Mouse (Mus musculus) lung, adult 18-20 months (tissue): Measurements from ENCODE around the gene Amotl1.

Experiments used
- DNase-seq, 2 experiments: peaks; one replicate each; pipeline ENCODE4 v3.0.0; 2022; ENCODE audit warnings: mixed read lengths in 2 of 2

Gene Amotl1

DNA sequence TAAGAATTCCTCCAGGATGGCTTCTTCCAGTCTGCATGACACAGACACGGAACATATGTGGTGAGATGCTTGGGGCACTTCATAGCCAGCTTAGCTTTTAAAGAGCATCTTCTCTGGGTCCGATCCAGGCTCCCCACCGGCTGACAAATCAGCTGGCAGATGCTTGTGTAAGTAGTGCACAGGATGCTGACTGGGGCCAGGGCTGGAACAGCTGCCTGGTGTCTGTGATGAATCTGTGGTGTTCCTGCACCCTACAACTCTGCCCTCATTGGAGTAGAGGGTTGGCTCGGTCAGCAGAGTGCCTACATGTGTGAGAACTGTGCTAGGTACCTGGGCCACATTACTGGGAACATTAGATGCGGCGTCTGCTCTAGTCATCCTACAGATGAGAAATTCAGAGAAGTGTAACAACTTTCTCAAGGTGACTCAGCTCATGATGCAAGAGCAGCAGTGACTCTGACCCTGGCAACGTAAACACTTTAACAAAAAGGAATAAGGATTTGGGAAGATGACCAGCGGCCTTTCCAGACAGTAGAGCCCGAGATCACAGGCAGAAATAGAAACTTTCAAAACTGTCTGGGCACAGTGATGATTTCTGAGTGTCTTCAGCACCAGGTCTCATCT lies 109.9 kb downstream of the Amotl1 start:
- DNase-seq = no peak

DNA sequence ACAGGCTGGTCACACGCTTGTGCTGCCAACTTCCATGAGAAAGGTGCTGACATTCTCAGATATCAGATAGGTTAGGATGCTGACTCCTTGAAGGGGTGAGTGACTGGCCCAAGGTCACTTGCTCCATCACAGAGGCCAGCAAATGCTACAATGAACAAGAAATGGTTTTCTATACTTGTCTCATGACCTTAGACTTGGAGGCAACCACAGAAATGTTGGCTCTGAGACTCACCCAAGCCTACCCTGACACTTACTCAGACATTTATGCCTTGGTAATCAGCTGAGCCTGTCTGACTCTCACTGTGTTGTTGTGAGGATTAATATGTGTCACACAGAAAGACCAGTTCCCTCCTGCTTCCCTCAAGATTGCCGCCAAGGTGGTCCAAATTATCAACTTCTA lies 111.2 kb downstream of the Amotl1 start:
- DNase-seq = no peak

DNA sequence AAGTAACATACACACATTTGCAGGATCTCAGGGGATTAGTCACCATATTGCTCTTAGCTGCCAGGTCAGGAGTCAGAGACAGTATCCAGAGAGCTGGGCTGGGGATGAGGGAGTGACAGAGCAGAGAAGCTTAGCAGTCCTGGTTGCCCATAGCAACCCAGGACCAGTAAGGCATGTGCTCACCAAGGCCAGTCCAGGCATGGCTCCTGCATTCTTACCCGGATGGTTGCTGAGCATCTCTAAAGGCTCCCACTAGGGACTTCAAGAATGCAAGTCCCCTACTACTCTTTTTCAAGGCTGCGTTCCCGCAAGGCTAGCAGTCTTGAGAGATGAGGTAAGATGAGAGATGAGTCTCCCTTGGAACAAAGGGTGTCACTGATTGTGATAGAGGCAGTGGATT lies 112.6 kb downstream of the Amotl1 start:
- no peak for DNase-seq

DNA sequence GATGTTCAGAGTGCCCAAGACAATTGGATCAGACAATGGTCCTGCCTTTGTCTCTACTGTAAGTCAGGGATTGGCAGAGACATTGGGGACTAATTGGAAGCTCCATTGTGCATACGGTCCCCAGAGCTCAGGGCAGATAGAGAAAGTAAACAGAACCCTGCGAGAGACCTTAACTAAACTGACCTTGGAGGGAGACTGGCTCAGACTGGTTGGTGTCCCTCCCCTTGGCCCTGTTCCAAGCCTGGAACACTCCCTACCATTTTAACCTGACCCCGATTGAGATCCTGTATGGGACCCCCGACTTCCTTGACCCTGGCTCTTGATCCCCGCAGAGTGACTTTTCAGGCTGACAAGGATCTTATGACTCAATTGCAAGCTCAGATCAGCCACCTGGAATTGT lies 114.9 kb downstream of the Amotl1 start:
- no peak for DNase-seq

DNA sequence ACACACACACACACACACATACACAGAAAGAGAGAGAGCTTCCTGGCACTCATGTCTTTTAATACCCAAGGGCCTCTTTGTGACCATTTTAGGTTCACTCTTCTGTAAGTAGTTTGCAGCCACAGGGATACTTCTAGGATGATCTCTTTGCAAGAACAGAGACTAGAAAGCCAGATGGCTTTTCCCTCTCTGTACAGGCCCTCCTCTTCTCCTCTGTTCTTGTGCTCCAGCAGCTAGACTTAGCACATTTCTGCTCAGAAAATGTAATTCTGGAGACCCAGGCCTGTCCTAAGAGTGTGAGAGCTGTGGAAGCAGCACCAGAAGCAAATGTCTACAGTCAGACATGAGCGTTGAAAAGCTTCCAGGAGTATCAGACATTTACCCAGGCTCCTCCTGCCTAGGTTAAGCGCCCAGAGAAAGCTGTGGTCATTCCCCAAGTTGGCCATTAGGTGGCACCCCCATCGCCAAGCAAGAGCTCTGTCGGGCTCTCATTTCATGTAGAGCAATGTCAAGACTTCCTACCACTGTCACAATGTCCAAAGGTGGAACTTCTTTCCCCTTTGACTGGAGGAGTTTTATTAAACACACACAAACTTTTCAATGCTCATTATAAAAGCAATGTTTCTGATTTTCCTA lies 121.3 kb downstream of the Amotl1 start:
- DNase-seq = peak; percentile 81 to 84

DNA sequence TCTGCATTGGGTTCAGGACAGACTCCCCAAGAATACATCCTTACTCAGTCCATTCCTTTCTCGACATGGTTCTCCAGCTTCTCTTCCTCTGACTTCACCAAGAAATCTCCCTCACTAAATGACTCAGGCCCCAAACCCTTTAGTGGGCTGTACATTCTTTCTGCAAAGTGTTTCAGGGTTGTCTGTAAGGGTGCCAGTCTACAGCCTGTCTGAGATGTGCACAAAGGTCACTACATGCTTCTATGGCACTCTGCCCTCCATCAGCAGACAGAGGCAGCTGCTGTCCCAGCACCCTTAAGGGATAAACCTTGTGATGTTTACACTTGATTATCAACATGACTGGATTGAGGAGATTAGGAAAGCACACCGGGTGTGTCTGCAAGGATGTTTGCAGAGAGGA lies 123.2 kb downstream of the Amotl1 start:
- DNase-seq = no peak

DNA sequence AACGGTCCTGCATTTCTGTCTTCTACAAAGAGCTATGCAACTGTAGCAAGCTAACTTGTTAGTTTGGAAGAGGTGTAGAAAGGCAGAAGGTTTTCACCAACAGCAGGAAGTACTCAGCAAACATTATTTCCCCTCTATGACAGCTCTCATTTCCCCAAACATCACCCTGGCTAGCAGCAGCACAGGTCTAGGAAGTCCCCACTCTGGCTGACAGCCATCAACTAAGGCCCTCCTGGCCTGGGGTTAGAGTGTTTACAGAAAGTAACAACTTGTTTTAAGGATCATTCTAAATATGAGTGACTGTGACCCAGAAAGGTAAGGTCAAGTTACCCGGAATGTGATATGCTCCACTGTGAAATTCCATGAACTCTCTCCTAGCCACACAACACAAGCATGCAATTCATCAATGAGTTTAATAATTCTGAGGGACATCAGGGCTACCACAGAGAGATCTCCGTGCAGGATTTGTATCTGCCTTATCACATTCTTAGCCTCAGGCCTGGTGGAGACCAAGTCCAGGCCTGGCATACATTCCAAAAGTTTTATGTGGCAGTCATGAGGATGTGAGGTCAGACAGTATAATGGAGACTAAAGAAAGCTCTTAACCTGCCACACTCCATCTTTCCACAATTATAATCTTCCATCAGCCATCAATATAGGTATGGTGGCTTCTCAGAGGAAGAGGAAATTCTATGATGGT lies 123.7 kb downstream of the Amotl1 start:
- peak; percentile 36 to 45 for DNase-seq

DNA sequence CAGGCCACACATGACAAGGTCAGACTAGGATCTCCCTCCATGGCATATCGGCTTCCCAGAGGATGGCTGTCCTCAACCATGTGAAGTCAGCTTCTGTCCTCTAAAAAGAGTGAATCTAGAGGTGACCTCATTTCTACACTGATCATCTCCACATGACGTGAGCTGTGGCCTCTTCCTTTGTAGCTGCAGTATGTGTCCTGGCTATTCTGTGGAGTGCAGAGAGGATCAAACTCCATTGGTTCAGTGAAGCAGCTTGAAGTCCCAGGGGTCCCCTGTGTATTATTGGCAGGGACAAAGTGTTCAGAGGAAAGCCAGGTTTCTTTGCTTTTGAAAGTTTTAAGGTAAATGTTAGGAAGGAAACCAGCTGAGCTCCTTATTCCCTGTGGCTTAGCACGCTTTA lies 126.8 kb downstream of the Amotl1 start:
- no peak for DNase-seq

DNA sequence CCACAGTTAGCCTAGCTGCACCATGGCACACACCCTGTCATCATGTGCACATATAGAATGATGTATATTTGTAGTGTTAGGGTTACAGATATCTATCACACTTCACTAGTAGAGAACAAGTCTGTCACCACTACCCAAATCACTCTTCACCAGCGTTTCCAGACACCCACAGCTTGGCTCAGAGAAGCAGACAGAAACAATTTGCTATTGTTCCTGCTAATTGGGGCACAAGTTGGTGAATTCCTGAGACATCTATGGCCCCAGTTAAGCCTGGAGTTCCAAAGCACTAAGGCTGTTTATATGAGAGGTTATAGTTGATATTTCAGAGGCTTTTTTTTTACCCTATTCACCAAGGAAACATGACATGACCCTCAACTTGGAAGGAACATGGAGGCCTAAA lies 127.6 kb downstream of the Amotl1 start:
- no peak for DNase-seq

DNA sequence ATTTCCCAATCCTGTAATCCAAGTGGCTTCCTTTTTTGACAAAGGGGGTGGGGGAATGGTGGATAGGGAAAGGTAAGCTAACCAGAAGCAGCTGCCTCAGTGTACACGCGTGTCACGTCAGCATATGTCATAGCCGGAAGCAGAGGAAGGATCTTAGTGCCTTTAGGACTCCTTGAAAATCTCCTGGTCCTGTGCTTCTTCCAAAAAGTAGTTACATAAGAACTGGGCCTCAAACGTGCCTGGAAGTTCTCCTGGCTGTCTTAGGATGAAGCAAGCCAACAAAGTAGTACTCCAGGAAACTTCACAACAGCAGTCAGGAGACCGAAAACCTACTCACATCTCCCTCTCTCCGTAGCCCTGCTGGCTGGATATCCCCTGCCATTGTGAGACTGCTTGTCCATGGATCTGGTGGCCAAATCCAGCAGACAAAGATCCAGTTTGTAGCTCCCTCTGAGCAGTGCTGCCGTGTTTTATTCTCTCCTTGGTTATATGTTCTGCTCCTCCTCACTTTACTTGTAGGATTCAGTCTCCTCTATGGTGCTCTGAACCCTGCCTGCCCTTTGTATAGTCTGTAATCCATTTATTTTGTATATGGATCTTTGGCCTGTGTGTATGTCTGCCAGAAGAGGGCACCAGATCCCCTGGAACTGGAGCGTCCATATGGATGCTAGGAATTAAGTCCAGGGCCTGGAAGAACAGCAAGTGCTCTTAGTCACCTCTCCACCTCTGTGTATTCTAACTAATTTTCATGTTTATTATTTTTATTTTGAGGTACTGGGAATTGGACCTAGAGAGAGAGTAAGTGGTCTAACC lies 132.0 kb downstream of the Amotl1 start:
- peak; percentile 11 to 34 for DNase-seq

DNA sequence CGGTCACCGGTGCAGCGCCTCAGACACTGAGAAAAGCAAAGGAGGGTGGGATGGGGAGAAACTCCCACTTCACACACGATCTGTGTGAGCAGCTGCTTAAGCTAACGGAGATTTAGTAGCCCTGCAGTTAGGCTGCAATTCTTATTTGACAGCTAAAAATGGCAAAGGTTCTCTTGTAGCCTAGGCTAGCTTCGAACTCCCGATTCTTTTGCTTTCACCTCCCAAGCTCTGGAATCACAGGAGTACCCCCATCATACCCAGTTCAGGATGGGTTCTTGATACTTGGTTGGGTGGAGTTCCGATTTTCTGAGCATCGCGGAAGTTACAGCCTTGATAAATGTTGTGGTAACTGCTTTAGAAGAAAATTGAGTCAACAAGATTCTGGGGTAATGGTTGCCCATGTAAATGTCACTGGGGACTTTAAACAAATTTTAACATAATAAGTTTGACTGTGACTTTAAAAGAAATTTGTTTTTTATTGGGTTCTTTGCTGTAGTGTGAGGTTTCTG lies 143.9 kb downstream of the Amotl1 start:
- DNase-seq = no peak

DNA sequence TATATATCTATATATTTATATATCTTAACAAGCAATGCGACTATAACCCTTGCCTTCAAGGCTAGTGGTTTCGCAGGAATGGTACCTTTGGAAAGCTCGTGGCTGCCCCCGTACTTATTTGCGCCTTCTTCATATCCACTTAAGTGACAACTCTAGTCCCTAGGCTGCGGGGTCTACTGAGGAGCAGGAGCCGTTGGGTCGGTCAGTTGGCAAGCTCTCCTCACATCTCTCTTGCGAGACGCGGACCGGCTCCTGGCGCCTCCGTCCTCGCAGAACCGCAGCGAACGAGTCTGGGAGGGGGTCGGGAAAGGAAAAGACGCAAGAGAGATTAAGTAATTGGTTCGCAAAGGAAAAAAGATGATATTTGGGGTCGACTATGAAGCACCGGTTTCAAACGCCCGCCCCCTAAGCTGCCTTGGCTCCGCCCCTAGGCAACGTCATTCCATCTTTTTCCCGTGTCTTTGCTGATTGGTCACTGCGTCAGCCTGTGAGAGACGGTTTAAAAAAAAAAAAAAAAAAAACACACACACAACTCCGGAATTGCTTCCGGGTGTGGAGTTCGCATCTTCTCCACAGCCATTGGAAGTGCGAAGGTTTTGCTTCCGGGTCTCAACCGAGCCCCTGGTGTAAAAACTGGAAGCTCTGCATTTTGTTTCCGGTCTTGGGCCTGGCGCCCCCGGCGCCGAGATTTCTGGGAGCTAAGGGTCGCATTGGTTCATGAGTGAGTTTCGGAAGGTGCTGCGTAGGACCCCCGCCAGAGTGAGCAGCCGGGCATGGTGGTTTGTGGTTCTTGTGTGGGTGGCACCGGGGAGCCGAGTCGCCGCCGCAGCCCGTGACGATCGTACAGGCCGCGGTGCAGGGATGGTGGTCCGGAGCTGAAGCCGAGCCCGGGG lies 144.6 kb downstream of the Amotl1 start, which contains the start of the genes Kdm4d and Cwc15:
Kdm4d (minus strand) TSS at position 460 of the 893 bp plus-strand sequence.
Cwc15 (plus strand) TSS at position 595 of the 893 bp plus-strand sequence.
- DNase-seq = peak; percentile 94 to 97

DNA sequence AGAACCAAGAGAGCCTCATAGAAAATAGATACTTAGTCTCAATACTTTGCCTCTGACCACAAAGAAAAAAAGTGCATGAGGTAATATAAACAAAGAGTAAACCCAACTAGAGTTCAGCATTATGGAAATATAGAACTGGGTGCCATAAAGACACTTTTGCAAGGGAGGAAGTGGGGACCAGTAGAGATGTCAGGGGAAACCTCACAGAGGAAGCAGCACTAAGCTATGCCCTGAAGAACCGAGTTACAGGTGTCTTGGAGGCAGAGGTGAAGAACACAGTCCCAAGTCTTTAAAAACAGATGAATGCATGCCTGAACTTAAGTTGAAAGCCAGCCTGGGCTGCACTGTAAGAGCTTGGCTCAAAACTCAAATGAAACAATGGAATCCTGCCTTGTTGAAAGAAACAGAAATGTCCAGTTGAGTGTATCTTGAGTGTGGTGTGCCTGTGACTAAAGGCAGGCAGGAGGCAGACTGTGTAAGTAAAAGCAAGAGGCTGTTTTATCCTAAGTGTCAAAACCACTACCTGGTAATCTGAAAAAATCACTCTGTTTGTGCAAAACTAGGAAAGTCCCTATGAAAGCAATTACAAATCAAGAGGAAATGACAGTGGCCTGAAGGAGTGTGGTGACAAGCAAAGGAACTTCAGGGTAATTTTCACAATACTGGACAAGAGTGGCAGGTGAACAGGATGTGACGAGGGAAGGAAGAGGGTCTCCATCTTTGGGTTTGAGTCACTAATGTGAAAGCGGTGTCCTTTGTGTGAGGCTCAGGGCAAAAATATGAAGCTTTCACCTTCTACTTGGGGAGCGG lies 145.8 kb downstream of the Amotl1 start:
- no peak for DNase-seq
